Mouse (Mus musculus) E14TG2a.4 (cell line): ENCODE data around the gene Nans.

Experiments used
- H3K27me3 ChIP-seq: 2 replicates; pipeline ENCODE4 v1.6.1; 2014; ENCODE audit warnings: low read length, control low read depth; ENCODE audit not compliant: insufficient read depth
- H3K36me3 ChIP-seq: 2 replicates; pipeline ENCODE4 v1.6.1; 2014; ENCODE audit warnings: low read length, control low read depth; ENCODE audit not compliant: insufficient read depth
- H3K4me1 ChIP-seq: replicated peaks from 2 replicates; pipeline ENCODE4 v1.6.1; 2014; ENCODE audit warnings: low read depth, low read length, control low read depth
- H3K4me3 ChIP-seq: replicated peaks from 2 replicates; pipeline ENCODE4 v1.5.1; 2014; ENCODE audit warnings: mild to moderate bottlenecking, low read length
- H3K9me3 ChIP-seq: 2 replicates; pipeline ENCODE4 v1.6.1; 2014; ENCODE audit warnings: low read length, control low read depth
- CTCF ChIP-seq: conservative IDR thresholded peaks from 2 replicates; pipeline ENCODE4 v1.5.1; 2014; ENCODE audit warnings: low read length
- NANOG ChIP-seq: IDR thresholded peaks from 2 replicates; pipeline ENCODE4 v1.6.1; 2014; ENCODE audit warnings: borderline replicate concordance, low read length, mixed read lengths
- POU5F1 ChIP-seq: IDR thresholded peaks from 2 replicates; pipeline ENCODE4 v1.6.1; 2014; ENCODE audit warnings: low read length, borderline replicate concordance

Gene Nans

DNA sequence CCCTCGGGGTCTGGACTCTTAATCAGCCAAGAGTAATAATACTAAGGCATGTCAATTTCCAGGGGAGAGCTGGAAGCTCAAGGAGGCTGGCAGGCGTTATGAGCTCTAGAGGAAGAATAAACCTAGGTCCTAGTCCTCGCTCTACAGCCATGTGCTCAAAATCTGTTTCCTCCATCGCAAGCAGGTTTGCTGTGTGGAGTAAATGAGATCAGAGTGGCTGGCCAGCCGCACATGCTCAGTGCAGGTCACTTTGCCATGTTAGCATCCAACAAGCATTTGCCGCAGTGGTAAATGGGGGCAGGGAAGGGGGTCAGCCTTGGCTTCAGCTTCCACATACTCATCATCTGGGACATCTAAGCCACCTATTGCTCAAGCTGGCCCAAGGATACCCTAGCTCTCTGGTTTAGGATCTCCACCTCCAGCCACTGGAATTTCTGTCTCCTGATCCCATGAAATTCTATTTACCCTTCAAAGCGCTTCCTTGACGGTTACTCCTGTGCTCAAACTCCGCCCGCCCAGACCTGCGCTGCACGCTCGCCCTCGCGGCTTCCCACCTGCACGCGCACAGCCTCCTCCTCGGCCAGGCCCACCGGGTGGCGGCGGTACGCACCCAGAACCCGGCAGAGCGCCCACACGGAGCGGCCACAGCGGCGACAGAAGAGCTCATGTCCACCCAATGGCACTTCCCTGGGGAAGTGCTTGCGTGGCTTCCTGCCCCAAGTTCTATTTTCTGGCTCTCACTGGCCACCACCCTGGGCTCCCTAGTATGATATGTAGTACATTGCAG, 45.1 kb downstream of the Nans start:
- no peak for TF ChIP-seq NANOG
- no peak for TF ChIP-seq CTCF
- TF ChIP-seq POU5F1 = no peak
- H3K27me3 ChIP-seq = peaks cover 77% of the 10 kb centered on the region
- peaks cover 24% of the 10 kb centered on the region for H3K4me1 ChIP-seq
- H3K4me3 ChIP-seq = peak overlapping the region; percentile 61
- no peaks in the 10 kb centered on the region for H3K36me3 ChIP-seq
- H3K9me3 ChIP-seq = no peaks in the 10 kb centered on the region

DNA sequence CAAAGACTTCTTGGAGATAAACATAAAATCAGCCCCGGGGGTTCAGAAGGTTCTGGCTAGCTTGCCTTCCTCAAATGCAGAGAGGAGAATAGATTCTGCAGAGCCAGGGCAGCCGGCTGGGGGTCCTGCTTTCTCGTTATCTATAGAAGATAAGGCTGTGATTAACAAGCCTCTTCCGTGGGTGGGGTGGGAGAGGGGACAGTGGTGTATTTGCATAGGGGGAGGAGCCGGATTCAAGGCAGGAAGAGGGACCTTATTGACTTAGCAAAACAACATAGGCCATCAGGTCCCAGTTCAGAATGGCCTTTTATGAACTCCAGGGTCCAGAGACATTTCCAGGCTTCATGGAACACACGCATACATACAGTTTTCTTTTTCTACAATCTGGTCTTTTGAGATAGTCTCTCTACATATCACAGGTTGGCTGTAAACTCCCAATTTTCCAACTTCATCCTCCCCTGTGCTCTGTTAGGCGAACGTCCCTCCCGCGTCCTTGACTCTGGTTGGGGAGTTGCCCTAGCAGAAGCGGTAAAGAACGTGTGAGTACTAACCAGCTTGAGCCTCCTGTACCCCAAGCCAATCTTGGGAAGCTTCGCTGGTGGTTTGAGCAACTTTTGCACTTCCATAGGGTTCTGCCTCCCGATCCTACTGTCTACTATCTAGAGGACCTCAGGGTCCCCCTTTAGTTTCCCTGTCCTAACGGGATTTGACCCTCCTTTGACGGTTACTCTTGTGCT, 46.2 kb downstream of the Nans start:
- H3K4me1 ChIP-seq = peaks cover 24% of the 10 kb centered on the region
- H3K36me3 ChIP-seq = no peaks in the 10 kb centered on the region
- peaks cover 78% of the 10 kb centered on the region for H3K27me3 ChIP-seq
- H3K4me3 ChIP-seq = peak overlapping the region; percentile 80
- no peak for TF ChIP-seq POU5F1
- TF ChIP-seq CTCF = no peak
- TF ChIP-seq NANOG = no peak
- H3K9me3 ChIP-seq = no peaks in the 10 kb centered on the region

DNA sequence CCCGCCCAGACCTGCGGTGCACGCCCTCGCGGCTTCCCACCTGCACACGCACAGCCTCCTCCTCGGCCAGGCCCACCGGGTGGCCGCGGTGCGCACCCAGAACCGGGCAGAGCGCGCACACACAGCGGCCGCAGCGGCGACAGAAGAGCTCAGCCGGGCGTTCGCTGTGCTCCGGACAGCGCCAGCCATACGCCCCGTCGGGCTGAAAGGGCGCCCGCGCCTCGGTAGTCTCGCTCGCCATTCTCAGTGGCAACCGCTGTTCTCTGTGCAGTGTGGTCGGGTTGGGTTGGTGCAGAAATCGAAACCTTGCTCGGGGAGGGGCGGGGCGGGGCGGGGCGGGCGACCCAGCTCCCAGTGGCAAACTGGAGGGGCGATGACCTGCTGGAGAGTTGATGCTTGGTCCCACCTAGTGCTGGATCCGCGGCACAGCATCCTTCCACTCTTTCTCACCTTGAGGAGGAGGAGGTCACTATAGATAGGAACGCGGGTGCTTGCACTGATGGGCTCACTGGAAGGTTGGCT, 46.9 kb downstream of the Nans start, which contains the start of gene Trim14:
TSS of gene Trim14 (minus strand) at position 302 of the 522 bp plus-strand sequence.
- H3K27me3 ChIP-seq = peaks cover 78% of the 10 kb centered on the region
- peaks cover 24% of the 10 kb centered on the region for H3K4me1 ChIP-seq

GRCm38 (mm10) chr4:46539167-46539566, 50.1 kb downstream of the Nans start:
- H3K27me3 ChIP-seq = peaks cover 61% of the 10 kb centered on the region
- H3K4me3 ChIP-seq = no peak overlapping the region
- H3K4me1 ChIP-seq = peaks cover 44% of the 10 kb centered on the region
- no peaks in the 10 kb centered on the region for H3K9me3 ChIP-seq
- no peak for TF ChIP-seq CTCF
- TF ChIP-seq POU5F1 = no peak
- TF ChIP-seq NANOG = no peak
- H3K36me3 ChIP-seq = no peaks in the 10 kb centered on the region

More for the DNA sequence above, 46.9 kb downstream of the Nans start, which contains the start of gene Trim14:
- Histone ChIP-seq H3K36me3 (no peaks in the 10 kb centered on the region), H3K9me3 (no peaks in the 10 kb centered on the region), H3K4me3 (peak within 1 kb of the TSS; percentile 80)
- TF ChIP-seq POU5F1 (no peak), CTCF (0 out of 2 replicates have a peak, but pooled peaks have one; percentile 6)

DNA sequence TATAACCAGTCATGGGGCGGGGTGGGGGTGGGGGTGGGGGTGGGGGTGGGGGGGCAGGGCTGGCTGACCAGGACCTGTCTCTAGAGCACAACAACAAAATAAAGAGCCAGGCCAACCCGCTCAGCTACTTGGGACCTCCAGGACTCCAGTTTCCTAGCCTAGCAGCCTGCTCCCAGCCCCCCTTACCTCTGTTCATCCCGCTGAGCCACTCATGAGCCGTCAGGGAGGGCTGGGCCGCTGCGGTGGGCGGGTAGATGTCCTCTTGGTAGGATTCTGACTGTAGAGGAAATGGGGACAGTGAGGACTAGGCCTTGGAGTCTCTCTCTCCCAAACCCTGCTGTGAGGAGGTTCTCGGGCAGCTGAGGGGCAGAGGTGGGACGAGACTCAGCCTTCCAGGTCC, 52.7 kb downstream of the Nans start:
- Histone ChIP-seq H3K4me3 (no peak overlapping the region), H3K36me3 (no peaks in the 10 kb centered on the region), H3K9me3 (no peaks in the 10 kb centered on the region), H3K27me3 (peaks cover 37% of the 10 kb centered on the region), H3K4me1 (peaks cover 40% of the 10 kb centered on the region)
- no peak for TF ChIP-seq POU5F1
- no peak for TF ChIP-seq NANOG
- TF ChIP-seq CTCF = no peak

- peaks cover 27% of the 10 kb centered on the region for H3K27me3 ChIP-seq
- no peaks in the 10 kb centered on the region for H3K36me3 ChIP-seq
- H3K9me3 ChIP-seq = no peaks in the 10 kb centered on the region
- no peak for TF ChIP-seq POU5F1
- no peak for TF ChIP-seq CTCF
- no peak for TF ChIP-seq NANOG
- no peak overlapping the region for H3K4me3 ChIP-seq
- H3K4me1 ChIP-seq = peaks cover 42% of the 10 kb centered on the region
Measured at GRCm38 (mm10) chr4:46543366-46544050, 54.5 kb downstream of the Nans start.

DNA sequence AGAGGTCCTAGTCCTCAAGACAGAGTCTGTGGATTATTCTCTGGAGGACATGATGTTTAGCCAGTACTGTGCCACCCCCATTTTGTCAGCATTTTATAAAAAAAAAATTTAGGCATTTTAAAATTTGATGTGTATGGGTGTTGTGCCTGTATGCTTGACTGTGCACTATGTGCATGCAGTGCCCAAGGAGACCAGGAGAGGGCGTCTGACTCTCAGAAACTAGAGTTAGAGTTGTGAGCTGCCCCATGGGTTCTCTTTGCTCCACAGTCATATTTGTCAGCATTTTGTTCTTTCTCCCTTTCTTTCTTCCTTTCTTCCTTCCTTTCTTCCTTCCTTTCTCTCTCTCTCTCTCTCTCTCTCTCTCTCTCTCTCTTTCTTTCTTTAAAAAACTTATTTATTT, 55.3 kb downstream of the Nans start:
- no peak for TF ChIP-seq NANOG
- TF ChIP-seq CTCF = peak; percentile 74
- Histone ChIP-seq H3K4me1 (peaks cover 42% of the 10 kb centered on the region), H3K9me3 (no peaks in the 10 kb centered on the region), H3K27me3 (peaks cover 25% of the 10 kb centered on the region), H3K4me3 (no peak overlapping the region), H3K36me3 (no peaks in the 10 kb centered on the region)

DNA sequence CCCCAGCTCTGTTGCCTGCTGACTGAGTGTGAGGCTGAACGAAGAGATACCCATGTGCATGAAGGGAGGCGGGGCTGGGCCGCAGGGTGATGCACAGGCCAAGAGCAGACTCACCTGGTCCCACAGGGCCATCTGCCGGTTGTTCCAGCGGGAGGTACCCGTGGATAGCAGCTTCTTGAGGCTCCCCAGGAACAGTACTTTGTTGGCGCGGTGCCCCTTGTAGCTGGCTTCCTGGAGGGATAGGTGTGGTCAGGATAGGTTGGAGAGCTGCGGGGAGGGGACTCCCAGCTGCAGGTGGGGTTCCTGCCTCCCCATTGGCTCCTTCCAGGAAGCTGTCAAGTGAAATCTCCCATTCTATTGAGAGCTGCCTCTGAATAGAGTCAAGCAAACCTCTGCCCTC, 56.5 kb downstream of the Nans start:
- Histone ChIP-seq H3K4me1 (peaks cover 42% of the 10 kb centered on the region), H3K4me3 (peak overlapping the region; percentile 26; the same call in 1 of the 2 replicates), H3K9me3 (no peaks in the 10 kb centered on the region), H3K27me3 (peaks cover 16% of the 10 kb centered on the region), H3K36me3 (no peaks in the 10 kb centered on the region)
- TF ChIP-seq POU5F1 = no peak
- no peak for TF ChIP-seq CTCF
- TF ChIP-seq NANOG = no peak
